Mouse (Mus musculus) testis, adult 2 months (tissue): ENCODE measurements at regions not wholly inside any gene's neighbourhood (a gene's known extent, or its start where the extent isn't known, plus 50 kb on each side); places are given as distances from the start of the nearest gene placed in this dataset.

ENCODE experiments used
- H3K27ac ChIP-seq: fragments of 200-500 bp; 2 replicates; pipeline ENCODE4 v1.5.1; 2012; ENCODE audit warnings: low read depth, low read length; ENCODE audit not compliant: control insufficient read depth, insufficient read depth
- H3K27me3 ChIP-seq: fragments of 200-500 bp; 2 replicates; pipeline ENCODE4 v1.6.1; 2012; ENCODE audit warnings: mild to moderate bottlenecking, low read length, moderate library complexity; ENCODE audit not compliant: control insufficient read depth, insufficient read depth
- H3K36me3 ChIP-seq: fragments of 200-500 bp; 2 replicates; pipeline ENCODE4 v1.6.1; 2012; ENCODE audit warnings: mild to moderate bottlenecking, low read length; ENCODE audit not compliant: control insufficient read depth, insufficient read depth
- H3K4me1 ChIP-seq: fragments of 200-500 bp; 2 replicates; pipeline ENCODE4 v1.6.1; 2012; ENCODE audit warnings: low read length; ENCODE audit not compliant: control insufficient read depth, insufficient read depth
- H3K4me3 ChIP-seq: fragments of 200-500 bp; 2 replicates; pipeline ENCODE4 v1.5.1; 2012; ENCODE audit warnings: low read depth, mild to moderate bottlenecking, low read length, moderate library complexity, mixed read lengths; ENCODE audit not compliant: control insufficient read depth
- CTCF ChIP-seq: fragments of 200-500 bp; IDR thresholded peaks from 2 replicates; pipeline ENCODE4 v1.5.1; 2012; ENCODE audit warnings: low read depth, mild to moderate bottlenecking, inconsistent platforms, low read length, moderate library complexity; ENCODE audit not compliant: control insufficient read depth, insufficient read depth, insufficient replicate concordance
- POLR2A ChIP-seq: fragments of 200-500 bp; IDR thresholded peaks from 2 replicates; pipeline ENCODE4 v1.6.1; 2012; ENCODE audit warnings: low read depth, mild to moderate bottlenecking, inconsistent platforms, low read length, moderate library complexity; ENCODE audit not compliant: control insufficient read depth

DNA sequence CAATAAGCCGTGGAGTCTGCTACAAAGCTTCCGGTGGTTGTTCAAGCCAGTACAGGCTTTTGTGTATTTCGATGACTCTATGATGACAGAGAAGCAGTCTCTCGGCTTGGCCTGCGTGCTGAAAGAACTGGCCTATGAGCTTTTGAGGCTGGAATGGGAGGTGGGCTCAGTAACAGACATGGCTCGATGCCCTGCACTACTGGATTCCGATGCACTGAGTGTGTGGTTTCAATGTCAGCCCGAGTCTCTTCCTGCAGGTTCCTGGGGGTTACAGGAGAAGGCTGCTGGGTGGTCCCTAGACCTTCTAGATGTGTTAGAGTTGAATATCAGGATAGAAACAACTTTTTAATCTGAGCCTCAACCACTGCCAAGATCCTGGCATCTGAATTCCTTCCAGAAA is 53.2 kb downstream of the Gm815 start:
- Histone ChIP-seq H3K27me3 (no peaks in the 10 kb centered on the region), H3K36me3 (no peaks in the 10 kb centered on the region), H3K27ac (no peak overlapping the region), H3K4me1 (no peaks in the 10 kb centered on the region), H3K4me3 (no peak overlapping the region)
- no peak for TF ChIP-seq POLR2A
- TF ChIP-seq CTCF: no peak

DNA sequence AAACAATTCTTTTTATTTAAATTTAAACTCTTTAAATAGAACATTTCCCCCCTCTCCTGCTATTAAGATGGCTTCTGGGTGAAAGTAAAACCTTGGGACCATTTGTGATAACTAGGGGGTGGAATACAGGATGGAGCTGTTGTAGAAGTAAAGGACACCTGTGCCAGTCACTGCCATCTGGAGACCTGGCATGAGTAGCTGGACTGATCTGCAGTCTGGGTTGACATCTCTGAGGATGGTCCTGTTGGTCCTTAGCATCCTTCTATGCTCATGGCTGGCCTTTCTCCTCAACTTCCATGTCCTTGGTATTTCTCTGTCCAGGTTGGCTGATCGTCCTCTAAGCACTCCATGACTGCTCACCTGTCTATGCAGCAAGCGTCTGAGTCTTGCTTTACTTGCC is 58.3 kb downstream of the Gm815 start:
- Histone ChIP-seq H3K27ac (no peak overlapping the region), H3K36me3 (no peaks in the 10 kb centered on the region), H3K4me1 (no peaks in the 10 kb centered on the region), H3K27me3 (no peaks in the 10 kb centered on the region), H3K4me3 (no peak overlapping the region)
- TF ChIP-seq POLR2A (no peak), CTCF (no peak)

DNA sequence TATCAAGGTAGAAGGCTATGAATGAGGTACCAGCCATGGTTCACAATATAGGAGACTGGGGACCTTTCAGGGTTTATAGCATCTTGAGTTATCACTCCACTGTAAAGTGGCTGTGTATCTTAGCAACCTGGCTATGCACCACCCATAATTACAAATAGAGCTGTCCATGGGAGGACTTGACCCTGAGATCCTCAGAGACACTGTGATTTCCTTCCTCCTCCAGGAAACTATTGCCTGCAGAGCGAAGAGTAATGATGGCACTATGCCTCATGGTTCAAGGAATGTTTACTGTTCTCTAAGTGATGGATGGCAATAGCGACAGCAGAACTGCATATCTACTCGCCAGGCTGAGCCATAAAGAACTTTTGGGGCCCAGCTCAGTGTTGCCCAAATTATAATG is 60.9 kb downstream of the Gm815 start:
- Histone ChIP-seq H3K4me3 (no peak overlapping the region), H3K4me1 (no peaks in the 10 kb centered on the region), H3K27me3 (no peaks in the 10 kb centered on the region), H3K36me3 (no peaks in the 10 kb centered on the region), H3K27ac (no peak overlapping the region)
- TF ChIP-seq POLR2A (no peak), CTCF (no peak)

GRCm38 (mm10) chr19:26948479-26948878 is 62.8 kb downstream of the Gm815 start:
- no peaks in the 10 kb centered on the region for H3K4me1 ChIP-seq
- no peaks in the 10 kb centered on the region for H3K27me3 ChIP-seq
- TF ChIP-seq POLR2A (no peak), CTCF (no peak)
- no peak overlapping the region for H3K27ac ChIP-seq
- no peak overlapping the region for H3K4me3 ChIP-seq
- H3K36me3 ChIP-seq: no peaks in the 10 kb centered on the region

DNA sequence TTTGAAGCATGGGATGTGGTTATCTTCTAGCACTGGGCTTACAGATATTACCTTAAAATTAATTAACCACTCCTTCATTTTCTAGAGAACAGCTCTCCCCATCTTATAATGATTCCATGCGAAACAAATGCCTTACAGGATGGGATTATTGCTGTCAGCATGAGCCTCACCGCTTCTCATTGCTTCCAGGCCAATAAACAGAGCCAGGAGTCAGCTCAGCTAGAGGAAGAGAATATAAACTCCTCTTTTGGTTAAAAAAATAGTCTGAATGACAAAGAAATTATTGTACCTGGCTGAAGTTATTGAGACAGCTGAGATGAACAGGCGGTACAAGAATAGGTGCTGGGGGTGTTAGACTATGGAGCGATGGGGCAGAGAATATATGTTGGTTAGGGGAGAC is 63.5 kb downstream of the Gm815 start:
- no peak for TF ChIP-seq CTCF
- TF ChIP-seq POLR2A: no peak
- no peak overlapping the region for H3K27ac ChIP-seq
- H3K36me3 ChIP-seq: no peaks in the 10 kb centered on the region
- no peaks in the 10 kb centered on the region for H3K27me3 ChIP-seq
- no peak overlapping the region for H3K4me3 ChIP-seq
- H3K4me1 ChIP-seq: no peaks in the 10 kb centered on the region

- H3K4me1 ChIP-seq: no peaks in the 10 kb centered on the region
- no peak for TF ChIP-seq CTCF
- TF ChIP-seq POLR2A: no peak
- no peak overlapping the region for H3K27ac ChIP-seq
- no peak overlapping the region for H3K4me3 ChIP-seq
- H3K36me3 ChIP-seq: no peaks in the 10 kb centered on the region
- no peaks in the 10 kb centered on the region for H3K27me3 ChIP-seq
Measured at GRCm38 (mm10) chr19:26953348-26953747, 67.7 kb downstream of the Gm815 start.

- TF ChIP-seq POLR2A (no peak), CTCF (no peak)
- H3K4me1 ChIP-seq: no peaks in the 10 kb centered on the region
- no peak overlapping the region for H3K4me3 ChIP-seq
Measured at GRCm38 (mm10) chr19:26966055-26966760, 80.5 kb downstream of the Gm815 start.

More at GRCm38 (mm10) chr19:26966055-26966760, 80.5 kb downstream of the Gm815 start:
- no peaks in the 10 kb centered on the region for H3K36me3 ChIP-seq
- no peaks in the 10 kb centered on the region for H3K27me3 ChIP-seq
- no peak overlapping the region for H3K27ac ChIP-seq
